Mouse (Mus musculus) embryonic fibroblast, embryonic 13.5 days (primary cell): ENCODE measurements around the gene Tnrc6b.

ENCODE experiments used
- CTCF ChIP-seq: IDR thresholded peaks from 2 replicates; pipeline ENCODE4 v1.5.1; 2011; ENCODE audit warnings: mild to moderate bottlenecking, control low read depth, low read length, moderate library complexity, borderline replicate concordance; ENCODE audit not compliant: insufficient read depth
- POLR2A ChIP-seq: IDR thresholded peaks from 2 replicates; pipeline ENCODE4 v1.6.1; 2011; ENCODE audit warnings: low read depth, mild to moderate bottlenecking, control low read depth, low read length, moderate library complexity

- TF ChIP-seq POLR2A (no peak), CTCF (no peak)
These were observed 8.2 kb upstream of the Tnrc6b start for GRCm38 (mm10) chr15:80702910-80703309.
